Mouse (Mus musculus) forebrain, embryonic 16.5 days (tissue): ENCODE measurements around the gene Lrrc8c. TPM values are rescaled to one million over a fixed set of nuclear protein-coding genes. Genes with fewer than 3 reads are reported as not detected.

Experiments used
- ATAC-seq: fragments of 200-750 bp; cut with Nextera tagmentation; 2 replicates; pipeline ENCODE4 v1.8.0; 2017; ENCODE audit warnings: mild to moderate bottlenecking, moderate library complexity
- H3K27ac ChIP-seq: fragments of 300-500 bp; sonication (generic); 2 replicates; pipeline ENCODE4 v1.5.1; 2014; ENCODE audit warnings: low read length, control low read depth
- H3K27me3 ChIP-seq: fragments of 300-500 bp; sonication (generic); replicated peaks from 2 replicates; pipeline ENCODE4 v1.6.1; 2014; ENCODE audit warnings: low read length; ENCODE audit not compliant: control insufficient read depth, insufficient read depth
- H3K36me3 ChIP-seq: fragments of 300-500 bp; sonication (generic); 2 replicates; pipeline ENCODE4 v1.6.1; 2014; ENCODE audit not compliant: control insufficient read depth, insufficient read depth
- H3K4me1 ChIP-seq: fragments of 300-500 bp; sonication (generic); replicated peaks from 2 replicates; pipeline ENCODE4 v1.6.1; 2014; ENCODE audit warnings: low read length; ENCODE audit not compliant: control insufficient read depth, insufficient read depth
- H3K4me2 ChIP-seq: fragments of 300-500 bp; sonication (generic); 2 replicates; pipeline ENCODE4 v1.6.1; 2014; ENCODE audit warnings: mild to moderate bottlenecking, low read length, control low read depth
- H3K4me3 ChIP-seq: fragments of 300-500 bp; sonication (generic); replicated peaks from 2 replicates; pipeline ENCODE4 v1.5.1; 2014; ENCODE audit warnings: mild to moderate bottlenecking, low read length, control low read depth
- H3K9ac ChIP-seq: fragments of 300-500 bp; sonication (generic); replicated peaks from 2 replicates; pipeline ENCODE4 v1.6.1; 2014; ENCODE audit warnings: low read depth, low read length, control low read depth
- H3K9me3 ChIP-seq: fragments of 300-500 bp; sonication (generic); 2 replicates; pipeline ENCODE4 v1.6.1; 2016; ENCODE audit warnings: low read length; ENCODE audit not compliant: control insufficient read depth
- whole genome bisulfite sequencing: fragments of 180-500 bp; shearing (Covaris S2); extraction: QIAGEN DNeasy Blood & Tissue Kit; methylation state at CpG from one replicate; pipeline ENCODE4 v1.1.7; 2014; 5-methylcytosine and 5-hydroxymethylcytosine counted together
- polyA plus RNA-seq: library from polyadenylated mRNA; unstranded; fragments of >200 nt; fragmentation: Nextera tagmentation; extraction: Ambion mirVana; gene quantifications from 2 replicates; pipeline ENCODE4 v1.2.1, GENCODE M21; 2015

Lrrc8c gene
- polyA plus RNA-seq, 1 experiment from 2014 or later = 12.5 TPM

GRCm38 (mm10) chr5:105491389-105491788, 27.8 kb upstream of the Lrrc8c start:
- Histone ChIP-seq H3K36me3 (peaks cover 3% of the 10 kb centered on the region), H3K4me2 (no peak overlapping the region), H3K27ac (no peak overlapping the region), H3K9me3 (no peaks in the 10 kb centered on the region), H3K4me1 (peaks cover 35% of the 10 kb centered on the region), H3K27me3 (0 out of 2 replicates have a peak, but pooled peaks cover 2% of the 10 kb centered on the region), H3K9ac (no peak overlapping the region), H3K4me3 (no peak overlapping the region)
- whole genome bisulfite sequencing = 51% methylated on average over 4 of the region's 4 CpGs
- peak; percentile 38 for ATAC-seq

GRCm38 (mm10) chr5:105492367-105493246, 26.6 kb upstream of the Lrrc8c start:
- Histone ChIP-seq H3K9ac (no peak overlapping the region), H3K4me1 (peaks cover 35% of the 10 kb centered on the region), H3K9me3 (no peaks in the 10 kb centered on the region), H3K27ac (no peak overlapping the region), H3K36me3 (peaks cover 3% of the 10 kb centered on the region), H3K4me3 (no peak overlapping the region), H3K4me2 (no peak overlapping the region), H3K27me3 (0 out of 2 replicates have a peak, but pooled peaks cover 3% of the 10 kb centered on the region)
- WGBS = 9% methylated on average over 10 of the region's 10 CpGs
- ATAC-seq = peak; percentile 63

GRCm38 (mm10) chr5:105493377-105493776, 25.8 kb upstream of the Lrrc8c start:
- no peak overlapping the region for H3K4me2 ChIP-seq
- peaks cover 36% of the 10 kb centered on the region for H3K4me1 ChIP-seq
- 0 out of 2 replicates have a peak overlapping the region, but pooled peaks have one; percentile 5 for H3K27ac ChIP-seq
- H3K27me3 ChIP-seq = 0 out of 2 replicates have a peak, but pooled peaks cover 3% of the 10 kb centered on the region
- H3K9ac ChIP-seq = no peak overlapping the region
- 50% methylated on average over 7 of the region's 7 CpGs for WGBS
- ATAC-seq = no peak
- H3K9me3 ChIP-seq = no peaks in the 10 kb centered on the region
- no peaks in the 10 kb centered on the region; the same call in 1 of the 2 replicates for H3K36me3 ChIP-seq
- no peak overlapping the region for H3K4me3 ChIP-seq

GRCm38 (mm10) chr5:105494246-105494917, 24.8 kb upstream of the Lrrc8c start:
- Histone ChIP-seq H3K27ac (no peak overlapping the region), H3K4me1 (peaks cover 42% of the 10 kb centered on the region), H3K9me3 (no peaks in the 10 kb centered on the region), H3K4me3 (no peak overlapping the region), H3K4me2 (no peak overlapping the region), H3K9ac (no peak overlapping the region), H3K27me3 (0 out of 2 replicates have a peak, but pooled peaks cover 3% of the 10 kb centered on the region), H3K36me3 (no peaks in the 10 kb centered on the region)
- WGBS = 28% methylated on average over 10 of the region's 10 CpGs
- no peak for ATAC-seq

GRCm38 (mm10) chr5:105494918-105495901, 24.0 kb upstream of the Lrrc8c start:
- Histone ChIP-seq H3K4me2 (peak overlapping the region; percentile 44), H3K9ac (0 out of 2 replicates have a peak overlapping the region, but pooled peaks have one; percentile 30), H3K36me3 (no peaks in the 10 kb centered on the region), H3K27me3 (0 out of 2 replicates have a peak, but pooled peaks cover 3% of the 10 kb centered on the region), H3K4me1 (peaks cover 44% of the 10 kb centered on the region), H3K27ac (no peak overlapping the region), H3K4me3 (peak overlapping the region; percentile 23), H3K9me3 (no peaks in the 10 kb centered on the region)
- WGBS = 3% methylated on average over 22 of the region's 24 CpGs
- peak; percentile 69 for ATAC-seq

GRCm38 (mm10) chr5:105496133-105496532, 23.1 kb upstream of the Lrrc8c start:
- Histone ChIP-seq H3K9me3 (no peaks in the 10 kb centered on the region), H3K36me3 (no peaks in the 10 kb centered on the region), H3K4me2 (no peak overlapping the region), H3K4me1 (peaks cover 50% of the 10 kb centered on the region), H3K27me3 (0 out of 2 replicates have a peak, but pooled peaks cover 3% of the 10 kb centered on the region), H3K4me3 (no peak overlapping the region), H3K9ac (no peak overlapping the region), H3K27ac (no peak overlapping the region)
- no peak for ATAC-seq
- 72% methylated on average over 4 of the region's 4 CpGs for WGBS

GRCm38 (mm10) chr5:105496586-105496985, 22.6 kb upstream of the Lrrc8c start:
- Histone ChIP-seq H3K9me3 (no peaks in the 10 kb centered on the region), H3K4me1 (peaks cover 50% of the 10 kb centered on the region)
- WGBS = 80% methylated on average over 7 of the region's 7 CpGs

GRCm38 (mm10) chr5:105498429-105499000, 20.7 kb upstream of the Lrrc8c start:
- 12% methylated on average over 4 of the region's 4 CpGs for WGBS
- H3K36me3 ChIP-seq = no peaks in the 10 kb centered on the region
- 0 out of 2 replicates have a peak, but pooled peaks cover 3% of the 10 kb centered on the region for H3K27me3 ChIP-seq
- no peak overlapping the region for H3K9ac ChIP-seq
- H3K9me3 ChIP-seq = no peaks in the 10 kb centered on the region
- H3K4me1 ChIP-seq = peaks cover 34% of the 10 kb centered on the region
- H3K4me3 ChIP-seq = no peak overlapping the region
- H3K4me2 ChIP-seq = no peak overlapping the region
- H3K27ac ChIP-seq = peak overlapping the region; percentile 27; the same call in 1 of the 2 replicates
- ATAC-seq = 0 out of 2 replicates have a peak, but pooled peaks have one; percentile 22

More at GRCm38 (mm10) chr5:105496586-105496985, 22.6 kb upstream of the Lrrc8c start:
- H3K9ac ChIP-seq = no peak overlapping the region
- no peak overlapping the region for H3K4me2 ChIP-seq
- no peaks in the 10 kb centered on the region for H3K36me3 ChIP-seq
- ATAC-seq = no peak
- 0 out of 2 replicates have a peak, but pooled peaks cover 3% of the 10 kb centered on the region for H3K27me3 ChIP-seq
- no peak overlapping the region for H3K27ac ChIP-seq
- H3K4me3 ChIP-seq = no peak overlapping the region
